8 mouse cellular contexts compared by ENCODE assay signal in genomic region chr6:24347745-24348480, GRCm38 (mm10).
A peak's percentile ranks its signal among the peaks of the same experiment; 100 is the strongest.
DNase-seq lines count a peak whose midpoint lies in the region; ATAC-seq and TF ChIP-seq lines count a peak whose summit lies in the region.

No protein-coding gene starts in this region.

- no peaks in the 10 kb centered on the region for H3K27me3 ChIP-seq in forebrain, embryonic 13.5 days
- H3K27me3 ChIP-seq in forebrain, embryonic 12.5 days, result no peaks in the 10 kb centered on the region
- H3K27me3 ChIP-seq in limb, embryonic 12.5 days, result no peaks in the 10 kb centered on the region
- no peaks in the 10 kb centered on the region for H3K27me3 ChIP-seq in midbrain, embryonic 16.5 days (ENCODE audit: control insufficient read depth, insufficient read depth, low read depth, low read length)

- no peaks in the 10 kb centered on the region; the same call in 1 of the 2 replicates for H3K9me3 ChIP-seq in forebrain, embryonic 13.5 days (replicated peaks)
- no peaks in the 10 kb centered on the region for H3K9me3 ChIP-seq in forebrain, embryonic 12.5 days
- no peaks in the 10 kb centered on the region for H3K9me3 ChIP-seq in limb, embryonic 12.5 days
- H3K9me3 ChIP-seq in midbrain, embryonic 16.5 days (replicated peaks; ENCODE audit: control insufficient read depth, low read length, poor library complexity, severe bottlenecking), result no peaks in the 10 kb centered on the region

- H3K36me3 ChIP-seq in forebrain, embryonic 13.5 days (ENCODE audit: poor library complexity, severe bottlenecking), result no peaks in the 10 kb centered on the region
- H3K36me3 ChIP-seq in forebrain, embryonic 12.5 days (replicated peaks), result no peaks in the 10 kb centered on the region
- no peaks in the 10 kb centered on the region for H3K36me3 ChIP-seq in limb, embryonic 12.5 days
- no peaks in the 10 kb centered on the region for H3K36me3 ChIP-seq in midbrain, embryonic 16.5 days (ENCODE audit: control insufficient read depth, insufficient read depth, low read length)

- H3K27ac ChIP-seq in forebrain, embryonic 13.5 days, result no peak overlapping the region
- H3K27ac ChIP-seq in forebrain, embryonic 12.5 days, result no peak overlapping the region
- no peak overlapping the region for H3K27ac ChIP-seq in limb, embryonic 12.5 days
- H3K27ac ChIP-seq in midbrain, embryonic 16.5 days (ENCODE audit: low read length), result no peak overlapping the region

- no peaks in the 10 kb centered on the region for H3K4me1 ChIP-seq in forebrain, embryonic 13.5 days
- no peaks in the 10 kb centered on the region for H3K4me1 ChIP-seq in forebrain, embryonic 12.5 days
- H3K4me1 ChIP-seq in limb, embryonic 12.5 days (replicated peaks), result 0 out of 2 replicates have a peak, but pooled peaks cover 6% of the 10 kb centered on the region
- H3K4me1 ChIP-seq in midbrain, embryonic 16.5 days (ENCODE audit: control insufficient read depth, insufficient read depth, low read length), result no peaks in the 10 kb centered on the region

- no peak for TF ChIP-seq CTCF in brain, embryonic 14.5 days (IDR thresholded peaks at IDR 0.05; ENCODE audit: borderline replicate concordance, extremely low read depth, insufficient read depth, insufficient read length)

- 68% methylated on average over 13 of the region's 13 CpGs for WGBS in forebrain, embryonic 13.5 days
- 59% methylated on average over 13 of the region's 13 CpGs for WGBS in forebrain, embryonic 12.5 days
- WGBS in limb, embryonic 12.5 days, result 45% methylated on average over 13 of the region's 13 CpGs
- 38% methylated on average over 13 of the region's 13 CpGs for WGBS in midbrain, embryonic 16.5 days

- TF ChIP-seq POLR2A in brain, embryonic 14.5 days (IDR thresholded peaks at IDR 0.05; ENCODE audit: borderline replicate concordance, extremely low read depth, insufficient read depth, insufficient read length, poor library complexity, severe bottlenecking), result no peak

- H3K4me2 ChIP-seq in forebrain, embryonic 13.5 days, result peak overlapping the region; percentile 24; the same call in 1 of the 2 replicates
- H3K4me2 ChIP-seq in forebrain, embryonic 12.5 days, result no peak overlapping the region
- H3K4me2 ChIP-seq in limb, embryonic 12.5 days, result peak overlapping the region; percentile 28
- H3K4me2 ChIP-seq in midbrain, embryonic 16.5 days (ENCODE audit: low read length), result peak overlapping the region; percentile 13

- no peak; the same call in 1 of the 2 replicates for ATAC-seq in forebrain, embryonic 13.5 days
- ATAC-seq in forebrain, embryonic 12.5 days (ENCODE audit: low FRiP score), result no peak
- peak; percentile 67 to 82 for ATAC-seq in hematopoietic stem cell, adult 5-6 weeks (replicated peaks in 1 of 2; ENCODE audit: insufficient read depth in 1 of 2, low FRiP score in 2 of 2, low TSS enrichment in 1 of 2, low read depth in 1 of 2, poor library complexity in 2 of 2, severe bottlenecking in 2 of 2)
- ATAC-seq in limb, embryonic 12.5 days (ENCODE audit: insufficient number of reproducible peaks, insufficient read depth, low FRiP score, low TSS enrichment, low read depth), result no peak
- ATAC-seq in midbrain, embryonic 16.5 days, result 0 out of 2 replicates have a peak, but pooled peaks have one; percentile 14

- peak; percentile 67 for DNase-seq in brain, embryonic 14.5 days (ENCODE audit: low read depth)
- no peak for DNase-seq in frontal cortex, postnatal 36 days (ENCODE audit: low spot score in 2 of 2)
- no peak for DNase-seq in layer of hippocampus, adult 11-12 months (ENCODE audit: low spot score)

- no peak overlapping the region for H3K9ac ChIP-seq in forebrain, embryonic 13.5 days
- no peak overlapping the region for H3K9ac ChIP-seq in forebrain, embryonic 12.5 days
- H3K9ac ChIP-seq in limb, embryonic 12.5 days (replicated peaks), result no peak overlapping the region
- H3K9ac ChIP-seq in midbrain, embryonic 16.5 days (ENCODE audit: low read depth, low read length), result no peak overlapping the region

- no peak overlapping the region for H3K4me3 ChIP-seq in forebrain, embryonic 13.5 days
- H3K4me3 ChIP-seq in forebrain, embryonic 12.5 days (replicated peaks), result no peak overlapping the region
- H3K4me3 ChIP-seq in limb, embryonic 12.5 days (replicated peaks), result no peak overlapping the region
- H3K4me3 ChIP-seq in midbrain, embryonic 16.5 days (ENCODE audit: low read depth, low read length), result no peak overlapping the region

Comparison
In these comparisons a context has a peak if more than half of its experiments do, and no peak if none do; other contexts are left out.
1. ATAC-seq: peak in hematopoietic stem cell, adult 5-6 weeks (2 of 2) and midbrain, embryonic 16.5 days (single experiment); none in forebrain, embryonic 13.5 days (single experiment), forebrain, embryonic 12.5 days (single experiment) and limb, embryonic 12.5 days (single experiment).